9 mouse cellular contexts compared by ENCODE assay signal in the genomic region with DNA sequence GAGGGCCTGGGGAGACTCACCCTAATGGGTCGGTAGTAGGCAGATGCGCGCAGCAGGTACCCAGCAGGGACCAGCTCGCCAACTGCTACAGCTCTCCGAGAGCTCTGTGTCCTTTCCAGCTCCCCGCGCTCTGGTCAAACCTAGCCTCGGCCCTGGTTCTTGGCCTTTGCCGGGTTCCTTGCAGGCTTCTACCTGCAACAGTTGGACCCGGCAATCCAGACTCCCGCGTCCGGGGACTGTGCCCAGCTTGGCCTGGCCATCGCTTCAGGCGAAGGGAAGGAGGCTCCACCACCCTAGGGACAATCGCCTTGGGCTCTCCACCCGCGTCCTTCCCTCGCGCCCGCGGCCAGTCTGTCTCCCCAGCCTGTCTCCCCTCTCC. TPM values are rescaled to one million over a fixed set of nuclear protein-coding genes. Genes with fewer than 3 reads are reported as not detected.
DNase-seq lines count a peak whose midpoint lies in the region; ATAC-seq lines count a peak whose summit lies in the region.
"Had no signal": no experiment of that assay in that cellular context is flagged by ENCODE, and none has a peak within 500 bp of the region (broad histone marks: within the 10 kb centered on the region; RNA-seq: fewer than 3 reads in every experiment).

No protein-coding gene starts in this region.

- H3K36me3 ChIP-seq in kidney, embryonic 16.5 days (ENCODE audit: insufficient read depth, low read length): no peaks in the 10 kb centered on the region
- H3K36me3 ChIP-seq in hindbrain, embryonic 13.5 days: peaks cover 26% of the 10 kb centered on the region
- peaks cover 14% of the 10 kb centered on the region for H3K36me3 ChIP-seq in midbrain, embryonic 16.5 days (ENCODE audit: control insufficient read depth, insufficient read depth, low read length)

- peak overlapping the region; percentile 59 for H3K4me2 ChIP-seq in kidney, embryonic 16.5 days (replicated peaks; ENCODE audit: low read depth, low read length)
- peak overlapping the region; percentile 59 for H3K4me2 ChIP-seq in hindbrain, embryonic 13.5 days
- peak overlapping the region; percentile 63 for H3K4me2 ChIP-seq in midbrain, embryonic 16.5 days (ENCODE audit: low read length)

- H3K9me3 ChIP-seq in kidney, embryonic 16.5 days (ENCODE audit: low read length): no peaks in the 10 kb centered on the region
- no peaks in the 10 kb centered on the region for H3K9me3 ChIP-seq in hindbrain, embryonic 13.5 days
- no peaks in the 10 kb centered on the region for H3K9me3 ChIP-seq in midbrain, embryonic 16.5 days (replicated peaks; ENCODE audit: control insufficient read depth, low read length, poor library complexity, severe bottlenecking)

- H3K27me3 ChIP-seq in kidney, embryonic 16.5 days (ENCODE audit: insufficient read depth, low read length): peaks cover 78% of the 10 kb centered on the region
- peaks cover 85% of the 10 kb centered on the region for H3K27me3 ChIP-seq in hindbrain, embryonic 13.5 days
- H3K27me3 ChIP-seq in midbrain, embryonic 16.5 days (ENCODE audit: control insufficient read depth, insufficient read depth, low read depth, low read length): peaks cover 67% of the 10 kb centered on the region

- intact Hi-C loops in left cerebral cortex, postnatal 10 days (cut with DNase I): no loop called here

- H3K4me1 ChIP-seq in kidney, embryonic 16.5 days (ENCODE audit: insufficient read depth, low read length): peaks cover 20% of the 10 kb centered on the region
- peaks cover 34% of the 10 kb centered on the region for H3K4me1 ChIP-seq in hindbrain, embryonic 13.5 days (replicated peaks)
- H3K4me1 ChIP-seq in midbrain, embryonic 16.5 days (ENCODE audit: control insufficient read depth, insufficient read depth, low read length): peaks cover 21% of the 10 kb centered on the region

- H3K9ac ChIP-seq in kidney, embryonic 16.5 days (replicated peaks; ENCODE audit: low read length): no peak overlapping the region
- H3K9ac ChIP-seq in hindbrain, embryonic 13.5 days: peak overlapping the region; percentile 65; the same call in 1 of the 2 replicates
- peak overlapping the region; percentile 61; the same call in 1 of the 2 replicates for H3K9ac ChIP-seq in midbrain, embryonic 16.5 days (ENCODE audit: low read depth, low read length)

- H3K27ac ChIP-seq in kidney, embryonic 16.5 days (ENCODE audit: low read length): no peak overlapping the region
- no peak overlapping the region for H3K27ac ChIP-seq in hindbrain, embryonic 13.5 days
- H3K27ac ChIP-seq in midbrain, embryonic 16.5 days (ENCODE audit: low read length): no peak overlapping the region

- 1% methylated on average over 22 of the region's 22 CpGs for WGBS in kidney, embryonic 16.5 days
- WGBS in hindbrain, embryonic 13.5 days: 2% methylated on average over 22 of the region's 22 CpGs
- 3% methylated on average over 22 of the region's 22 CpGs for WGBS in midbrain, embryonic 16.5 days

- ATAC-seq in kidney, embryonic 16.5 days (ENCODE audit: low FRiP score, low TSS enrichment): no peak
- ATAC-seq in hindbrain, embryonic 13.5 days (ENCODE audit: low FRiP score): no peak
- ATAC-seq in midbrain, embryonic 16.5 days: no peak
- no peak for ATAC-seq in inflammation-experienced regulatory T-cells, adult 6 months

- DNase-seq in kidney, postnatal 10 days: no peak
- DNase-seq in cerebellum, adult 9-11 months: peak; percentile 87
- no peak for DNase-seq in left cerebral cortex, postnatal 10 days (ENCODE audit: extremely low spot score in 1 of 2, low spot score in 2 of 2)
- DNase-seq in frontal cortex, postnatal 14 days (ENCODE audit: low spot score in 2 of 2): no peak

- peak overlapping the region; percentile 39 for H3K4me3 ChIP-seq in kidney, embryonic 16.5 days (ENCODE audit: low read length)
- peak overlapping the region; percentile 37 for H3K4me3 ChIP-seq in hindbrain, embryonic 13.5 days
- H3K4me3 ChIP-seq in midbrain, embryonic 16.5 days (ENCODE audit: low read depth, low read length): peak overlapping the region; percentile 36

RNA-seq across cellular contexts. Expression of a gene that starts 0.7 kb away (rescaled TPM):
- polyA plus RNA-seq in kidney, embryonic 16.5 days (2015; fragmentation: Nextera tagmentation; extraction: Ambion mirVana): not detected in 2 replicates
- polyA plus RNA-seq in hindbrain, embryonic 13.5 days (2015; fragmentation: Nextera tagmentation; extraction: Ambion mirVana): 0.22 TPM in 2 replicates
- polyA plus RNA-seq in midbrain, embryonic 16.5 days (2015; fragmentation: Nextera tagmentation; extraction: Ambion mirVana): 0.18 and 0.31 TPM in 2 replicates
- polyA plus RNA-seq in inflammation-experienced regulatory T-cells, adult 6 months (2017; shearing (Covaris generic)): not detected
- total RNA-seq in left cerebral cortex, postnatal 10 days (2021): 10 to 100 TPM; 14.7 to 21.6 TPM
- total RNA-seq: hematopoietic stem cell, adult 5-6 weeks had no signal

RNA-seq across cellular contexts. Expression of a gene that starts 10.5 kb away (rescaled TPM):
- 20.0 and 23.6 TPM in 2 replicates for polyA plus RNA-seq in kidney, embryonic 16.5 days (2015; fragmentation: Nextera tagmentation; extraction: Ambion mirVana)
- 18.1 and 20.8 TPM in 2 replicates for polyA plus RNA-seq in hindbrain, embryonic 13.5 days (2015; fragmentation: Nextera tagmentation; extraction: Ambion mirVana)
- polyA plus RNA-seq in midbrain, embryonic 16.5 days (2015; fragmentation: Nextera tagmentation; extraction: Ambion mirVana): 19.7 and 23.4 TPM in 2 replicates
- 10 to 100 TPM; 20.6 to 26.2 (median 23.7) TPM for polyA plus RNA-seq in inflammation-experienced regulatory T-cells, adult 6 months (2017; shearing (Covaris generic))
- 10 to 100 TPM; 18.2 to 18.7 TPM for total RNA-seq in left cerebral cortex, postnatal 10 days (2021)

RNA-seq across cellular contexts. Expression of a gene that starts 31.1 kb away (rescaled TPM):
- 0.40 and 0.42 TPM in 2 replicates for polyA plus RNA-seq in kidney, embryonic 16.5 days (2015; fragmentation: Nextera tagmentation; extraction: Ambion mirVana)
- polyA plus RNA-seq in hindbrain, embryonic 13.5 days (2015; fragmentation: Nextera tagmentation; extraction: Ambion mirVana): 0.73 and 0.79 TPM in 2 replicates
- 0.91 and 1.4 TPM in 2 replicates for polyA plus RNA-seq in midbrain, embryonic 16.5 days (2015; fragmentation: Nextera tagmentation; extraction: Ambion mirVana)
- polyA plus RNA-seq in inflammation-experienced regulatory T-cells, adult 6 months (2017; shearing (Covaris generic)): 1 to 10 TPM in 1 of 3 experiments, under 1 TPM in 2; 0.62 to 1.1 (median 0.78) TPM
- 1 to 10 TPM; 6.5 to 6.8 TPM for total RNA-seq in left cerebral cortex, postnatal 10 days (2021)

RNA-seq across cellular contexts. Expression of a gene that starts 40.6 kb away (rescaled TPM):
- 0.64 TPM in 1 of 2 replicates, not detected in the other for polyA plus RNA-seq in kidney, embryonic 16.5 days (2015; fragmentation: Nextera tagmentation; extraction: Ambion mirVana)
- polyA plus RNA-seq in hindbrain, embryonic 13.5 days (2015; fragmentation: Nextera tagmentation; extraction: Ambion mirVana): not detected in 2 replicates
- 0.09 and 0.29 TPM in 2 replicates for polyA plus RNA-seq in midbrain, embryonic 16.5 days (2015; fragmentation: Nextera tagmentation; extraction: Ambion mirVana)
- not detected for polyA plus RNA-seq in inflammation-experienced regulatory T-cells, adult 6 months (2017; shearing (Covaris generic))
- under 1 TPM in 1 of 2 experiments, not detected in 1; 0.14 TPM for total RNA-seq in left cerebral cortex, postnatal 10 days (2021)
- total RNA-seq: hematopoietic stem cell, adult 5-6 weeks had no signal

RNA-seq across cellular contexts. Expression of a gene that starts 55.5 kb away (rescaled TPM):
- 0.05 TPM in 1 of 2 replicates, not detected in the other for polyA plus RNA-seq in kidney, embryonic 16.5 days (2015; fragmentation: Nextera tagmentation; extraction: Ambion mirVana)
- 0.06 and 0.14 TPM in 2 replicates for polyA plus RNA-seq in hindbrain, embryonic 13.5 days (2015; fragmentation: Nextera tagmentation; extraction: Ambion mirVana)
- 0.10 and 0.20 TPM in 2 replicates for polyA plus RNA-seq in midbrain, embryonic 16.5 days (2015; fragmentation: Nextera tagmentation; extraction: Ambion mirVana)
- polyA plus RNA-seq in inflammation-experienced regulatory T-cells, adult 6 months (2017; shearing (Covaris generic)): not detected
- total RNA-seq in left cerebral cortex, postnatal 10 days (2021): under 1 TPM; 0.24 to 0.26 TPM
- total RNA-seq: hematopoietic stem cell, adult 5-6 weeks had no signal
